Mouse (Mus musculus) ES-E14 (cell line): ENCODE results near the gene Alad. TPM values are rescaled to one million over a fixed set of nuclear protein-coding genes. Genes with fewer than 3 reads are reported as not detected.
A peak's percentile ranks its signal among the peaks of the same experiment; 100 is the strongest.

Experiments
- DNase-seq: peaks from one replicate; pipeline ENCODE4 v3.0.0-alpha.2; 2013; ENCODE audit warnings: low read depth, low spot score
- H3K27ac ChIP-seq: 2 replicates; pipeline ENCODE4 v1.5.1; 2012; ENCODE audit warnings: low read depth, mild to moderate bottlenecking, low read length, moderate library complexity, mixed read lengths; ENCODE audit not compliant: poor library complexity, insufficient read depth, severe bottlenecking
- H3K36me3 ChIP-seq: 2 replicates; pipeline ENCODE4 v1.6.1; 2012; ENCODE audit warnings: mild to moderate bottlenecking, low read length, moderate library complexity, mixed read lengths; ENCODE audit not compliant: control insufficient read depth, poor library complexity, insufficient read depth, severe bottlenecking
- H3K4me1 ChIP-seq, 2 experiments: fragments of 150-350 bp in 1 of 2; sonication (generic) in 1 of 2; 2 replicates each; pipeline ENCODE4 v1.6.1; 2012; ENCODE audit warnings: low read length in 2 of 2, mild to moderate bottlenecking in 1 of 2, mixed read lengths in 1 of 2; ENCODE audit not compliant: control insufficient read depth in 2 of 2, insufficient read depth in 2 of 2, poor library complexity in 1 of 2
- H3K4me3 ChIP-seq, 2 experiments: fragments of 150-350 bp in 1 of 2; sonication (generic) in 1 of 2; 2 replicates each; pipeline ENCODE4 v1.5.1; 2012; ENCODE audit warnings: low read length in 2 of 2, low read depth in 1 of 2, mild to moderate bottlenecking in 1 of 2, mixed read lengths in 1 of 2; ENCODE audit not compliant: insufficient read depth in 1 of 2, poor library complexity in 1 of 2, severe bottlenecking in 1 of 2
- H3K9ac ChIP-seq: 2 replicates; pipeline ENCODE4 v1.6.1; 2012; ENCODE audit warnings: low read depth, mild to moderate bottlenecking, low read length, mixed read lengths; ENCODE audit not compliant: poor library complexity, insufficient read depth, severe bottlenecking
- H3K9me3 ChIP-seq: fragments of 150-350 bp; sonication (generic); 2 replicates; pipeline ENCODE4 v1.6.1; 2012; ENCODE audit warnings: low read depth, mild to moderate bottlenecking, low read length; ENCODE audit not compliant: control insufficient read depth, insufficient read depth
- CHD2 ChIP-seq: IDR thresholded peaks from 2 replicates; pipeline ENCODE4 v1.6.1; 2014; ENCODE audit warnings: mild to moderate bottlenecking, low read depth, low read length, inconsistent platforms
- HCFC1 ChIP-seq: IDR thresholded peaks from 2 replicates; pipeline ENCODE4 v1.6.1; 2012; ENCODE audit warnings: low read length, inconsistent platforms, borderline replicate concordance; ENCODE audit not compliant: insufficient read depth
- MAFK ChIP-seq: IDR thresholded peaks from 2 replicates; pipeline ENCODE4 v1.6.1; 2014; ENCODE audit warnings: mild to moderate bottlenecking, low read depth, low read length, inconsistent platforms; ENCODE audit not compliant: insufficient read depth
- ZC3H11A ChIP-seq: IDR thresholded peaks from 2 replicates; pipeline ENCODE4 v1.6.1; 2012; ENCODE audit warnings: low read depth, mild to moderate bottlenecking, inconsistent platforms, low read length, borderline replicate concordance
- ZNF384 ChIP-seq: IDR thresholded peaks from 2 replicates; pipeline ENCODE4 v1.6.1; 2012; ENCODE audit warnings: low read depth, low read length, inconsistent platforms
- in situ Hi-C, 2 experiments: fragments of 600-800 bp; cut with MboI; formaldehyde crosslinking; loops; one replicate each; pipeline ENCODE4 v1.15.1; 2025; ENCODE audit warnings: low sequenced_read_pairs in 2 of 2, inconsistent platforms in 1 of 2; ENCODE audit not compliant: unreplicated experiment in 2 of 2
- total RNA-seq: library from RNA; depleted of rRNA; stranded (reverse); fragments of 300-350 nt; gene quantifications from 2 replicates; pipeline ENCODE4 v1.2.3, GENCODE M21; 2012

The Alad gene
- total RNA-seq, 1 experiment = 27.9 TPM

DNA sequence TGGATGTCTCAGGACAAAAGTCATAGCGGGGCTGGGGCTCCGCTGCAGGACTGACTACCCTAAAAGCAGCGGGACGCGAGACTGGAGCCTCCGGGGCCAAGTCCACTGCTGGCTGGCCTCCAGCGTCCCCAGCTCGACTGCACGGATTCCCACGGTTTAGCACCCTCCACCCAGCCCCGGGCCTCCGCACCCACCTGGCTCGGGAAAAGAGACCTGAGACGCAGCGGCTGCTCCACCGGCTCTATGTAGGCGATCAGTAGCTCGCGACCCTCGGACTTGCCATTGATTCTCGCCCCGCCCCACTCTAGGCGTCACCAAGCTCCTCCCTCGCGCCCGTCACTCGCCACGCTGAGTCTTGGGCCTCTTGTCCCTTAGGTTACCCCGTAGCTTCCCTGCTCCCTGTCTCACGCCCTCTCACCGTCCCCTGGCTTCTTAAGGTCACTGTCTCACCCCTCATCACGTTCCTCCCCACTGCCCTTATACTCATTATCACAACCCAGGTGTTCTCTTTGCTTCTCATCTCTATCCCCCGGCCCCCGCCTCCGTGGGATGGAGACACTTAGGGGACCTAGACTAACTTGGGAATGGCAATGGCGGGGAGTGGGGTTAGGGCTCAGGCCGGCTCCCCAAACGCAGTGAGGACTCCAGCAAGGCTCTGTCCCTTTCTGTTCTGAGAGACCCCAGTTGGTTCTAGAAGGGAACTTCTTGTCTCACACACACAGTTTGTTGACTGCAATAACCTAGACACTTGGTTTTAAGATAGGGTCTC, 17.6 kb downstream of the Alad start:
- peak overlapping the region; percentile 87 for H3K9ac ChIP-seq
- no peaks in the 10 kb centered on the region; the same call in 1 of the 2 replicates for H3K36me3 ChIP-seq
- in situ Hi-C loops = no loop called here
- peak overlapping the region; percentile 88 to 91 for H3K4me3 ChIP-seq
- no peak overlapping the region for H3K27ac ChIP-seq
- H3K9me3 ChIP-seq = no peaks in the 10 kb centered on the region
- peaks cover 0 to 2% of the 10 kb centered on the region in 2 experiments; a peak in 1 of 4 replicates for H3K4me1 ChIP-seq
- peak; percentile 86 for DNase-seq
- no peak for TF ChIP-seq ZNF384
- TF ChIP-seq CHD2 = no peak
- no peak for TF ChIP-seq ZC3H11A
- TF ChIP-seq HCFC1 = no peak
- no peak for TF ChIP-seq MAFK

DNA sequence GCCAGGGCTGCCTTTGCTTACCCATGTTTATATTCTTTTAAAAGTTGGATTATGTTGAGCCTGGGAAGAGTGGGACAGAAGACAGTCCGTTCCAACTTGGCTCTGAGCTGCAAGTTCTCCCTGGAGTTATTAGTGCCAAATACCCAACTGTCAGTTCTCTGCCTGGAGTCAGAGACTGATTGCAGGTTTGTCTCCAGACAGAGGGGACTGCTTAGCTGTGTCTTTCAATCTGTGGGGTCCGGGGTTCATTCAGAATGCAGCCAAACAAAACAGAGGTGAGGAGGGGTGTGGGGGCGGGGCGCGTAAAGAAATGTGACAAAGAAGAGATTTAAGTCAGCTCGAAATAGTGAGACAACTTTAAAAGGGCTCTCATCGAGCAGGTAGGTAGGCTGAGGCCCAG, 18.2 kb downstream of the Alad start:
- Histone ChIP-seq H3K36me3 (no peaks in the 10 kb centered on the region; the same call in 1 of the 2 replicates), H3K27ac (no peak overlapping the region), H3K9me3 (no peaks in the 10 kb centered on the region), H3K4me1 (peaks cover 0 to 2% of the 10 kb centered on the region in 2 experiments; a peak in 1 of 4 replicates), H3K4me3 (peak overlapping the region; percentile 88 to 91), H3K9ac (peak overlapping the region; percentile 80)
- in situ Hi-C loops = no loop called here
- DNase-seq = no peak
- TF ChIP-seq ZNF384 (no peak), CHD2 (no peak), MAFK (no peak)

DNA sequence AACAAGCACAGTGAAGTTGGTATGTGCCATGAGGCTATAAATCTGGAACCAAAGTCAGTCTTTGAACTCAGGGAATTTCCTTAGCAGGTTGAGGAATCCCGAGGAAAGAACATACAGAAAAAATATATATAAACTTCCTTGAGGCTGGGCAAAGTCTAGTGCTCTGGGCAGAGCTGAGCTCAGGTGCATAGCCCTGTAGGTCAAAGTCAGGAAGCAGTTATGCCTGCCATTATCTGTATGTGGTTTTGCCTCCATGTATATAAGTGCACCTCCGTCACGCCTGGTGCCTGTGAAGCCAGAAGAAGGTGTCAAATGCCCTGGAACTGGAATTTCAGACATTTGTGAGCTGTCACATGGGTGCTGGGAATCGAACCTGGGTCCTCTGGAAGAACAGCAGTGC, 18.9 kb downstream of the Alad start:
- Histone ChIP-seq H3K9me3 (no peaks in the 10 kb centered on the region), H3K36me3 (peaks cover 4% of the 10 kb centered on the region; the same call in 1 of the 2 replicates), H3K4me3 (no peak overlapping the region), H3K27ac (no peak overlapping the region), H3K4me1 (peaks cover 0 to 2% of the 10 kb centered on the region in 2 experiments; a peak in 1 of 4 replicates), H3K9ac (no peak overlapping the region)
- TF ChIP-seq ZC3H11A (no peak), MAFK (no peak), CHD2 (no peak), ZNF384 (no peak), HCFC1 (no peak)
- DNase-seq = no peak
- in situ Hi-C loops = no loop called here

DNA sequence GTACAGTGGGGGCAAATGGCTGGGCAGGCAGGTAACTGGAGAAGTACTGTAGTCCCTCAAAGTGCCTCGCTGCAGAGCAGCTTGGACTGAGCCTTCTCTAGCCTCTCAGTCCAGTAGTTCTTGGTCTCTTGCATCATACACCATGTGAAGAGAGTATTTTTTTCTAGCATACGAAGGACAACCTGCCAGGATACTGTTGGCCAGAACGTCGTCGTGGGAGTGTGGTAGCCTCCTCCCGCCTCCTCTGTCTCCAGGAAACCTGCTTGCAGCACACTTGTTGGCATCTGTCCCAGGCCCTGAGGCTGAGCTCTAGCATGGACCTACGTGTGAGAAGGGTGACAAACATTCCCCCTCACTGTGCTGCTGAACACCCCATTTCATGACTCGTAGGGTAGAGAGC, 22.9 kb downstream of the Alad start:
- no peak for TF ChIP-seq HCFC1
- TF ChIP-seq CHD2 = no peak
- H3K9ac ChIP-seq = no peak overlapping the region
- no peaks in the 10 kb centered on the region for H3K9me3 ChIP-seq
- no peak for DNase-seq
- no peak overlapping the region for H3K4me3 ChIP-seq
- no peaks in the 10 kb centered on the region for H3K4me1 ChIP-seq
- in situ Hi-C loops = no loop called here
- H3K36me3 ChIP-seq = peaks cover 6% of the 10 kb centered on the region; the same call in 1 of the 2 replicates
- no peak overlapping the region for H3K27ac ChIP-seq

DNA sequence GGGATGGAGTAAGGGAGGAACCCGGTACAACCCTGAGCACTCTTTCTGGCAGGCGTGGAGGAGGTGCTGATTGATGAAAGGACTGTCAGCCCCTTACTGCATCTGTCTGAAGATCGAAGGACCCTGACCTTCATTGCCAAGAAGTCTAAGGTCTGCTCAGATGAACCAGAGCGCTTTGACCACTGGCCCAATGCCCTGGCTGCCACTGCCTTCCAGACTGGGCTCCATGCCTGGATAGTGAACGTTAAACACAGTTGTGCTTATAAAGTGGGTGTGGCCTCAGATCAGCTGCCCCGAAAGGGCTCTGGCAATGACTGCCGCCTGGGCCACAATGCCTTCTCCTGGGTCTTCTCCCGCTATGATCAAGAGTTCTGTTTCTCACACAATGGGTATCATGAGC, 23.8 kb downstream of the Alad start:
- TF ChIP-seq CHD2 (no peak), HCFC1 (no peak), ZC3H11A (no peak), ZNF384 (no peak), MAFK (no peak)
- in situ Hi-C loops = no loop called here
- Histone ChIP-seq H3K9ac (no peak overlapping the region), H3K4me3 (no peak overlapping the region), H3K36me3 (peaks cover 6% of the 10 kb centered on the region; the same call in 1 of the 2 replicates), H3K9me3 (no peaks in the 10 kb centered on the region), H3K4me1 (no peaks in the 10 kb centered on the region), H3K27ac (no peak overlapping the region)
- DNase-seq = no peak
